Mouse (Mus musculus): Measurements from ENCODE around the gene Fmnl2. TPM values are rescaled to one million over a fixed set of nuclear protein-coding genes. Genes with fewer than 3 reads are reported as not detected.

Fmnl2 gene
- polyA plus RNA-seq, 1 experiment from 2014 or later: 7.9 TPM

DNA sequence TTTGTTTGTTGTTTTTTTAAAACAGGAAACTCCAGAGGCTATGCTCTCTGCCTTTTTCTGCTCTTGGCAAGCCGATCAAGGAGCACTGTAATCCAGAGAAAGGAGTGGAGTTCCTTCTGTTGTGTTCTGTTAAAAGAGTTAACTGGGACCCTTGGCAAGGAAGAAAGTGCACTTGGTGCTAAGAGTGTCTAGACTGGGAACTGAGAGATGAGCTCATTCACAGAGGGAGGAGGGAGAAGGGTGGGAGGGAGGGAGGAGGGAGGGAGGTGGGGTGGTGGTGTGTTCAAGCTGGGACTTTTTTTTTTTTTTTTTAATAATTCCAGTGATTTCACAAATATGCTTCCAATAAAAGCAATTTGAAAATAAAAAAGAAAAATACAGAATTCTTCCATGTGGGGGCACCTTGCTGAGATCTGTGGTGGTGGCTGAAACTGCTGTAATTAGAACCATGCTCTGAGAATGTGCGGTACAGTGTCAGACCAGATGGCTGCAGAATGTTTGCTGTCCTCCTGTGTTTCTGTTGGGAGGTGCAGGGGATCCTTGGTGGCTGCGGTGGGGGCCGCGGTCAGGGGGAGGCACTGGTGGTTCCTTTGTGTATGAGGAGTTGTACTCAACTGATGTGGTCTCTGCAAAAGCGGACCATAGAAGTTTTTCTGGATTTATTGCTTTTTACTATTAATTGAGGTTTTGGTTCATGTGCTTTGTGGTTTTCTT lies 43.8 kb downstream of the Fmnl2 start:
- peak; percentile 61 for DNase-seq (ENCODE audit: low spot score)
- WGBS: 64% methylated on average over 6 of the region's 6 CpGs

DNA sequence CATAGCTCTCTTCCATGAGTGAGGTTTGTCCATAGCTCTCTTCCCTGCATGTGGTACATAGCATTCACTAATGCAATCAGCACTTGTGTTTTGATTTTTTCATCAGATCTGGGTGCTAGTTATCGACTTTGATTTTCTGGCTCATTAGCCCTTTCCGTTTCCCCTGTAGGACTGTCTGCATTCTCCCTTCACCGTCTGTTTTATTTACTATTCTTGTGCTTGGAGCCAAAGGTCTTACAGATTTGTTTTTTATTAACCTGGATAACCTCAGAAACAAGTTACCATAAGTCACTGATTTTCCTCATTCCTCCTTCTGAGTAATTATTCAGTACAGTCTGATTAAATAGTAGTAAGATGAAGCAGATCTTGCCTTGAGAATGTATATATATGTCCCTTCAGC lies 44.8 kb downstream of the Fmnl2 start:
- Histone ChIP-seq H3K27ac (peak overlapping the region; percentile 32; the same call in 1 of the 2 replicates), H3K9me3 (replicated peaks) (no peaks in the 10 kb centered on the region), H3K36me3 (no peaks in the 10 kb centered on the region), H3K4me3 (no peak overlapping the region), H3K4me1 (peaks cover 57% of the 10 kb centered on the region), H3K27me3 (ENCODE audit: low read depth, poor library complexity, severe bottlenecking) (no peaks in the 10 kb centered on the region)
- DNase-seq (ENCODE audit: low spot score): no peak
- 74% methylated on average over 3 of the region's 3 CpGs for WGBS

More for the DNA sequence above, 43.8 kb downstream of the Fmnl2 start:
- H3K27ac ChIP-seq: peak overlapping the region; percentile 50; the same call in 1 of the 2 replicates
- H3K4me3 ChIP-seq: no peak overlapping the region
- no peaks in the 10 kb centered on the region for H3K9me3 ChIP-seq (replicated peaks)
- peaks cover 59% of the 10 kb centered on the region for H3K4me1 ChIP-seq
- H3K27me3 ChIP-seq (ENCODE audit: low read depth, poor library complexity, severe bottlenecking): no peaks in the 10 kb centered on the region
- H3K36me3 ChIP-seq: no peaks in the 10 kb centered on the region

DNA sequence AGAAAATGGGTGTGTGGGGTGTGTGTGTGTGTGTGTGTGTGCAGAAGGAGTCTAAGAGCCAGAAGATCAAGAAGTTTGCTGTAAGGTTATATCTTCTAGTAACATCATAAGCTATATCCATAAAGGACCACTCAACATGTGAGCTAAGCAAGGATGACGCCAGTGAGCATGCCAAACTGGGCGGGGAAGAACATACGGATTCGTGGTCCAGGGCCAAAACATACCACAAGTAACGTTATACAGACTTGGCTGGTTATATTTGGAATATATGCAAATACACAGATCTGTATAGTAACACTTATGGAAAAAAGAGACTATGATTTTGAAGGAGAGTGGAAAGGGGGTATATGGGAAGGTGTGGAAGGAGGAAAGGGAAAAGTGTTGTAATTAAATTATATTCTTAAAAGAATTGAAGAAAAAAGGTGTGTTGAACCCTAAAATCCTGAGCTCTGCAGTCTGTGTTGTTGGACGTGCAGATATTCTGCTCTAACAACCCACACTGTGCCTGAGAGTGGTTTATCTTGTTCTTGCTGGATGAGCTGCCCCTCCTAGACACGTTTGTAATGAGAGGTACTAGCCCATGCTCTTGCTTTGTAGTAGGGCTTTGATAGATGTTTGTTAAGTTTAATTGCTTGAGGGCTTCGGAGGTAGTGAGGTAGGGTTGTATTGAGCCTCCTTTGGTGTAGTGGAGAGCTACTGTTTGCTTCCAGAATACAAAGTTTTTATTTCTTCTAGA lies 45.7 kb downstream of the Fmnl2 start:
- WGBS: 71% methylated on average over 8 of the region's 8 CpGs
- Histone ChIP-seq H3K4me3 (no peak overlapping the region), H3K4me1 (peaks cover 64% of the 10 kb centered on the region), H3K27ac (no peak overlapping the region), H3K36me3 (no peaks in the 10 kb centered on the region), H3K27me3 (ENCODE audit: low read depth, poor library complexity, severe bottlenecking) (no peaks in the 10 kb centered on the region), H3K9me3 (replicated peaks) (no peaks in the 10 kb centered on the region)
- DNase-seq (ENCODE audit: low spot score): no peak

DNA sequence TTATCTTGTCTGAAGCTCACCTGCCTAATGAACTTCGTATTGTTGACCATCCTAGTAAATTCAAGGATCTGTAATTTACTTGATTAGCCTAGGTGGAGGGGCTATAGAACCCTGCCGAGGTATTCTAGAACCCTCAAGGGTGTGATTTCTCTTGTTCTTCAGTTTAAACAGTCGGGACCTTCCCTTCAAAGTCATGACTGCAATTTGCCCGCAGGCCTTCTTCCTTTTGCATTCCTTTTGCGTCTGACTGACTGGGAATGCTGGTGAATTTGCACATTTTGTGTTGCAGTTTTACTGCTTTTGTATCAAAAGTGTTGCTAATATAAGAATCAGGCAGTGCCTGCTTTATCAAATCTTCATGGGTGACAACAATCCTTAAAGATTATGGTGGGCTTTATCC lies 46.9 kb downstream of the Fmnl2 start:
- no peaks in the 10 kb centered on the region for H3K36me3 ChIP-seq
- H3K27me3 ChIP-seq (ENCODE audit: low read depth, poor library complexity, severe bottlenecking): no peaks in the 10 kb centered on the region
- no peak overlapping the region for H3K27ac ChIP-seq
- no peaks in the 10 kb centered on the region for H3K9me3 ChIP-seq (replicated peaks)
- H3K4me1 ChIP-seq: peaks cover 56% of the 10 kb centered on the region
- DNase-seq (ENCODE audit: low spot score): no peak
- H3K4me3 ChIP-seq: no peak overlapping the region
- 69% methylated on average over 5 of the region's 5 CpGs for WGBS

DNA sequence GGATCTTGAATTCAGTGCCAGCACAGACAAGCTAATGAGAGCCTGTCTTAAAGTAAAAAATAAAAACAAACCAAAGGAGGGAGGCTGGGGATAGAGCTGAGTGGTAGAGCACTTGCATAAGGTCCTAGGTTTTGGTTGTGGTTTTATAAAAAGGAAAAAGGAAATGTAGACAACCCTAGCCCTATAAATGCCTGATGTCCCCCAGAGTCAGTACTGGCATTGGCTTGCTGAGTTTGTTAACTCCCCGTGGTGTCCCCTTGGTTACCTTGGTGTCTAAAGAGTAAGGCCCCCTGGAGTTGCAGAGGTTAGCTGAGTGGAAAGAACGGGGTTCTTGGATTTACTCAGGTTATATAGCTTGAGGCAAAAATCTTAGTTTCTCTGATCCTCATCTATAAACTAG lies 55.7 kb downstream of the Fmnl2 start:
- Histone ChIP-seq H3K27ac (no peak overlapping the region), H3K27me3 (ENCODE audit: low read depth, poor library complexity, severe bottlenecking) (no peaks in the 10 kb centered on the region), H3K4me3 (no peak overlapping the region), H3K4me1 (peaks cover 19% of the 10 kb centered on the region), H3K36me3 (no peaks in the 10 kb centered on the region), H3K9me3 (replicated peaks) (no peaks in the 10 kb centered on the region)
- 22% methylated on average over 2 of the region's 2 CpGs for WGBS
- no peak for DNase-seq (ENCODE audit: low spot score)

DNA sequence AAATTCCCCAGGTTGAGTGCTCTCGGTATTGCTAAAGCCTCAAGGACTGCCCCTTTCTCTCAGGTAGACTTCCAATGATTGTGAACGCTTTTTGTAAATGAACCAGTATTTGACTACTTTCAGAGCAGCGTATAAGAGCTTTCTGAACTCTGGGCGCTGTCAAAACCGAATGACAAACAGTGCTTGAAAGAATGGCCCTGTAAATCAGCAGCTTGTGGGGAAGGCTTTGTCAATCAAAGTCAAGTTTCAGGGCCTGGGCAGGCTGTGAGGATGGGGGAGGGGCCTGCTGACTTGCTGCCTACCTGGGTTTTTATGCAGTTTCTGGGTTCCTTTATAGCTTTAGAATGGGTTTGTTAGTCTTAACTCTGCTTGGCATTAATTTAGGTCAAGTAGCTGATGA lies 56.1 kb downstream of the Fmnl2 start:
- Histone ChIP-seq H3K4me1 (peaks cover 18% of the 10 kb centered on the region), H3K27ac (no peak overlapping the region), H3K27me3 (ENCODE audit: low read depth, poor library complexity, severe bottlenecking) (no peaks in the 10 kb centered on the region), H3K4me3 (no peak overlapping the region), H3K9me3 (replicated peaks) (no peaks in the 10 kb centered on the region), H3K36me3 (no peaks in the 10 kb centered on the region)
- DNase-seq (ENCODE audit: low spot score): no peak
- WGBS: 23% methylated on average over 5 of the region's 5 CpGs

DNA sequence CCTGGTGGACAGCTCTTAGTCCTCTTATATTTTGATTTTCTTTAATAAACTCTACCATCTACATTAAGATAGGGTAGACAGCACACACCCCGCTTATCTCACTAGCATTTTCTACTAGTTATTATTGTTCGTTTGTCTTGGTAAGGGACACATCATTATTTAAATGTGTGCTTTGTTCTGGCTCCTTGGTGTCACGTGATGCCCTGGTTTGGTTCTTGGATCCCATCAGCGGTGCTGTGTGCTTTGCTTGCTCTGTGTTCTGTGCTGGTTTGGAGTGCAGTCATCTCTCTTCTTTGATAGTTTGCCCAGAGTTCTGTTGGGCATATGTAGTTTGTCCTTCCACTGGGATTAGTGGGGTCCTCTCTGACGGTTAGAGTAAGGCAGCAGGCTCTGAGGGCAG lies 57.9 kb downstream of the Fmnl2 start:
- H3K27me3 ChIP-seq (ENCODE audit: low read depth, poor library complexity, severe bottlenecking): no peaks in the 10 kb centered on the region
- WGBS: 80% methylated on average over 5 of the region's 5 CpGs
- H3K4me3 ChIP-seq: no peak overlapping the region
- no peak for DNase-seq (ENCODE audit: low spot score)
- peaks cover 20% of the 10 kb centered on the region for H3K4me1 ChIP-seq
- no peak overlapping the region for H3K27ac ChIP-seq
- H3K9me3 ChIP-seq (replicated peaks): no peaks in the 10 kb centered on the region
- H3K36me3 ChIP-seq: no peaks in the 10 kb centered on the region

DNA sequence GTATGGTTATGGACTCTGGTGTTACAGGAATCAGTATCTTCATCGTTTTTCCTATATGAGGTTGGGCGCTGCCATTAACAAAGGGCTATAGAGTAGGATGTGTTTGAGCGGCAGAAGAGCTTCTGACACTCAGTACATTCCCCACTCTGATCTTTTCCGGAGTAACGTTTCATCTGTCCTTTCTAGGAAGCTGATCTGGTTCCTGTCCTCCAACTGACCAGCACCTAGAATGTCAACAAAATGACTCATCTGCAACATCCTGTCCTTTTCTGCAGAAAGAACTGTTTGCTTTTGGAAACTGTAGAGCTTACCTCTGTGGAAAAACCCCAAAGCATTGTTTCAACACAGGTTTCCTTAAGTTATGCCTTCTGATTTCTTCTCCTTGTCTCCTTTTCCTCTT lies 60.4 kb downstream of the Fmnl2 start:
- no peaks in the 10 kb centered on the region for H3K27me3 ChIP-seq (ENCODE audit: low read depth, poor library complexity, severe bottlenecking)
- H3K4me3 ChIP-seq: no peak overlapping the region
- H3K4me1 ChIP-seq: peaks cover 16% of the 10 kb centered on the region
- no peak for DNase-seq (ENCODE audit: low spot score)
- no peak overlapping the region for H3K27ac ChIP-seq
- H3K36me3 ChIP-seq: no peaks in the 10 kb centered on the region
- H3K9me3 ChIP-seq (replicated peaks): no peaks in the 10 kb centered on the region
- WGBS: 76% methylated on average over 5 of the region's 5 CpGs

DNA sequence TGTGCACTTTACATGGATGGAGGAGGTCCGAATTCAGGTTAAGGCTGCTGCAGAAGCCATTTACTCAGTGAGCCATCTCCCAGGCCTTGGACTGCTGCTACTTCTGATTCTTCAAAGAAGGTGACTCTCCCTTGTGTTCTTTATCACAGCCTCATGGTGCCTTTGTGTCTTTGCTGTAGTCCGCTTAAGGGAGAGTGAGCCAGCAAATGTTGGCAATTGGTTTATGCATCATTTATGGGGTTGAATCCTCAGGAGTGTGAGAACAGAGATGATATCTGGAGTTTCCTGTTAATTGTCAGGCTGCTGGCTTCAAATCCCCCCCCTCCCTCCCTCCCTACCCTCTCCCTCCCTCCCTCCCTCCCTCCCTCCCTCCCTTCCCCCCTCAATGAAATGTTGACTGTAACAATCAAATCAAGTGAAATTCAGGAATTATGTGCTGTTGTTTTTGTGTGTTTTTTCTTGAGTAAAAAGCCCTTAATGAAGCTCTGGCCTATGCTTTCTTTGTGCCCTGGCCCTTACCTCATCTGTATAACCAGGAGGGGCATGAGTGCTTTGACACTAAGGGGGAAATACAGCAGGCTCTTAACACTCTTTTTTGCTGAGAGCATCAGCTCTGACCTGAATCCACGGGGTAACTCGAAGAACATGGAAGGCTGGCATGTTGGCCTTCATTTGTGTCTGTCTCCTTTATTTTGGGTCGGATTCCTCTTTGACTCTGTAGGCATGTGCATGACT lies 63.2 kb downstream of the Fmnl2 start:
- WGBS: 91% methylated on average over 5 of the region's 5 CpGs
- no peaks in the 10 kb centered on the region for H3K9me3 ChIP-seq (replicated peaks)
- no peak overlapping the region for H3K4me3 ChIP-seq

DNA sequence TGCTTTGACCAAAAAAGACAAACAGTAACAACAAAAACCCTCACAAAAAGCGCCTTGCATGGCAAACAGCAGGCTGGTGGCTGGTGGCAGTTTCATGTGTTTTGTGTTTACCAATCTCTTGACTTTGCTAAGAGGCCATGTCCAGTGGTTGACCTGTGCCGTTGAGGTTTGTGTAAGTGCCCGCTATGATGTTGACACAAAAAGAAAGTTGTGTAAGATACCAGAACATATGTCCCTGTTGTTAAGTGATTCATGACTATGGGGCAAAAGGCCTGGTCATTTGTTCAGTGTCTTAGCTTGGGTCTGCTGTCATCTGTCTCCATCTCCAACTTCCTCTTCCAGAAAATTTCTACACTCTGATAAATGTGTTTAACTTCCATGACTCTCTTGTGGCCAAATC lies 67.4 kb downstream of the Fmnl2 start:
- H3K9me3 ChIP-seq (replicated peaks): no peaks in the 10 kb centered on the region
- DNase-seq (ENCODE audit: low spot score): no peak
- H3K36me3 ChIP-seq: no peaks in the 10 kb centered on the region
- H3K4me3 ChIP-seq: no peak overlapping the region
- H3K4me1 ChIP-seq: peaks cover 26% of the 10 kb centered on the region
- no peaks in the 10 kb centered on the region for H3K27me3 ChIP-seq (ENCODE audit: low read depth, poor library complexity, severe bottlenecking)
- 87% methylated on average over 3 of the region's 3 CpGs for WGBS
- no peak overlapping the region for H3K27ac ChIP-seq

More for the DNA sequence above, 63.2 kb downstream of the Fmnl2 start:
- no peak overlapping the region for H3K27ac ChIP-seq
- DNase-seq (ENCODE audit: low spot score): no peak
- H3K4me1 ChIP-seq: 0 out of 2 replicates have a peak, but pooled peaks cover 5% of the 10 kb centered on the region
- no peaks in the 10 kb centered on the region for H3K27me3 ChIP-seq (ENCODE audit: low read depth, poor library complexity, severe bottlenecking)
- H3K36me3 ChIP-seq: no peaks in the 10 kb centered on the region

DNA sequence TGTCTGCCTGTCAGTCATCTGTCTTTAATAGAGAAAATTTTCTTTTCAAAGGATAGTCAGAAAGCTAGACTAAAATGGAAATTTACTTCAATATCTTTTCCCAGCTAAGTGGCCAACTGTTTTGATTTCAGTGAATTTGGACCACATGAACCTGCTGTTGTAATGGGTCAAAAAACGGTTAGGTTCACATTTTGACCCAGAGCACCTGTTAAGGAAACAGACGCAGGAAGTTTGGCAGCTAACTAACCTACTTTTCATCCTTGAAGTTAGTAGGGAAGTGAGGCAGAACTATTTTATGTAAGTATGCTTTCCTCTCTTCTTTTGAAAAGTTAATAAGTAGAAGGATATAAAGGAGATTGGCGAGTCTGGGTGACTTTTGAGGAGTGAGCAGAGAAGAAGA lies 69.7 kb downstream of the Fmnl2 start:
- H3K4me3 ChIP-seq: no peak overlapping the region
- H3K27me3 ChIP-seq (ENCODE audit: low read depth, poor library complexity, severe bottlenecking): no peaks in the 10 kb centered on the region
- H3K27ac ChIP-seq: no peak overlapping the region
- DNase-seq (ENCODE audit: low spot score): no peak
- H3K9me3 ChIP-seq (replicated peaks): no peaks in the 10 kb centered on the region
- WGBS: 60% methylated on average over 3 of the region's 3 CpGs
- peaks cover 28% of the 10 kb centered on the region for H3K4me1 ChIP-seq
- no peaks in the 10 kb centered on the region for H3K36me3 ChIP-seq

DNA sequence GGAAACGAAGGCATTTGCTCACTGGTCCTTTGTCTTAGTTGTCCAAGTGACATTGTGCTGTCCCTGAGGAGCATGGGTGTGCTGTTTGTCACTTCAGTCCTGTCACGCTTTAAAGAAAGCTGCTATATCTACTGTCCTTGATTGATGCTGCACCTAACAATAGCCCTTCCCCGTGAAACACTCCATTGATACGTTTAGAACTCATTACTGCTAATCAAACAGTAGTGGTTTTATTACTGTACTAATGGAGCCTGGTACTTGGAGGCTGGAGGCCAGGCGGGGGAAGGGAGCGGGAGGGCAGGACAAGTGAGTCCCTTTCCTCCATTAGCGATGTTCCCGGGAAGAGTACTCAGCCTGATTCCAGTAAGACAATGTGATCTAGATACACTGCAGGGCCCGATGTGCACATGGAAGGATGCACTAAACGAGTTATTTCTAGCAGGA lies 70.2 kb downstream of the Fmnl2 start:
- Histone ChIP-seq H3K36me3 (no peaks in the 10 kb centered on the region), H3K9me3 (replicated peaks) (no peaks in the 10 kb centered on the region), H3K4me3 (no peak overlapping the region), H3K27me3 (ENCODE audit: low read depth, poor library complexity, severe bottlenecking) (no peaks in the 10 kb centered on the region), H3K27ac (0 out of 2 replicates have a peak overlapping the region, but pooled peaks have one; percentile 4), H3K4me1 (peaks cover 28% of the 10 kb centered on the region)
- DNase-seq (ENCODE audit: low spot score): no peak
- 22% methylated on average over 10 of the region's 10 CpGs for WGBS

DNA sequence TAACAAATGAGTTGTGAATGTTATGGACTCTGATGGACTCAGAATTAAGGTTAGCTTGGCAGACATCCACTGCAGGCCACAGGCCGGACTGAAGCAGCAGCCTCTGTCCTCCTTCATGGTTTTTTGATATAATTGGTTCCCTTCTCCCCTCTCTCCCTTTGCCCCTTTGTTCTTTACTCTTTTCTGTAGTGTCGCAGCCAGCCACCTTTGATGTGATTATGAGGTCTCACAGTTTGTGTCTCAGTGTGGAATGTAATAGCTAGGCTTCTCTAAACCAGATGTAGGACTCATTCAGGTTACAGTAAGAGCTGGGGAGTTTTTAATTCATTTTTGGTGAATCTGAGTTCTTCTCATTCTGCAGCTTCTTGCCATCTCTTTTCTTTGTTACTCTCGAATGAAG lies 70.7 kb downstream of the Fmnl2 start:
- 0 out of 2 replicates have a peak overlapping the region, but pooled peaks have one; percentile 4 for H3K27ac ChIP-seq
- no peak overlapping the region for H3K4me3 ChIP-seq
- peaks cover 32% of the 10 kb centered on the region for H3K4me1 ChIP-seq
- no peak for DNase-seq (ENCODE audit: low spot score)
- 41% methylated on average over 3 of the region's 3 CpGs for WGBS
- H3K9me3 ChIP-seq (replicated peaks): no peaks in the 10 kb centered on the region
- no peaks in the 10 kb centered on the region for H3K27me3 ChIP-seq (ENCODE audit: low read depth, poor library complexity, severe bottlenecking)
- H3K36me3 ChIP-seq: no peaks in the 10 kb centered on the region

Data from limb, embryonic 10.5 days (tissue).